Mouse (Mus musculus) adrenal gland, postnatal 14 days (tissue): ENCODE data around the gene Klhdc3. TPM values are rescaled to one million over a fixed set of nuclear protein-coding genes. Genes with fewer than 3 reads are reported as not detected.

Experiments used
- DNase-seq: peaks from one replicate; pipeline ENCODE4 v3.0.0; 2021; ENCODE audit warnings: mixed read lengths
- total RNA-seq: library from RNA; stranded (reverse); gene quantifications from 2 replicates; pipeline ENCODE4 v1.2.3, GENCODE M21; 2021

Klhdc3 gene
- total RNA-seq, 1 experiment from 2014 or later, result 80.0 TPM

- DNase-seq, result no peak
These were observed 56.1 kb downstream of the Klhdc3 start for GRCm38 (mm10) chr17:46624598-46624997.

Other genes starting within 250 kb of the Klhdc3 start
- gene Slc22a7, start 242.5 kb downstream of the Klhdc3 start, total RNA-seq, result 0.49 and 14.3 TPM in 2 replicates
- 0.78 and 1.4 TPM in 2 replicates for gene Ttbk1, start 193.2 kb downstream of the Klhdc3 start, total RNA-seq
- gene Dnph1, start 184.2 kb downstream of the Klhdc3 start, total RNA-seq, result 5.3 and 7.8 TPM in 2 replicates
- gene Cul9, start 134.5 kb downstream of the Klhdc3 start, total RNA-seq, result 17.1 and 20.7 TPM in 2 replicates
- 38.4 and 39.2 TPM in 2 replicates for gene Srf, start 124.7 kb downstream of the Klhdc3 start, total RNA-seq
- 13.8 and 16.0 TPM in 2 replicates for gene Ptk7, start 51.4 kb downstream of the Klhdc3 start, total RNA-seq
- 32.3 and 34.7 TPM in 2 replicates for gene Klc4, start 34.9 kb downstream of the Klhdc3 start, total RNA-seq
- 127 and 134 TPM in 2 replicates for gene Mrpl2, start 34.7 kb downstream of the Klhdc3 start, total RNA-seq
- 45.5 and 52.3 TPM in 2 replicates for gene Cul7, start 30.6 kb downstream of the Klhdc3 start, total RNA-seq
- gene Rrp36, start 6.6 kb downstream of the Klhdc3 start, total RNA-seq, result 23.7 and 25.7 TPM in 2 replicates
- gene Mea1, start 2.1 kb downstream of the Klhdc3 start, total RNA-seq, result 80.5 and 90.2 TPM in 2 replicates
- gene Ppp2r5d, start 24.2 kb upstream of the Klhdc3 start, total RNA-seq, result 47.1 and 49.0 TPM in 2 replicates
- 70.2 and 72.3 TPM in 2 replicates for gene Pex6, start 30.5 kb upstream of the Klhdc3 start, total RNA-seq
- 6.9 and 124 TPM in 2 replicates for gene Gnmt, start 48.3 kb upstream of the Klhdc3 start, total RNA-seq
- gene Cnpy3, start 71.3 kb upstream of the Klhdc3 start, total RNA-seq, result 41.0 and 43.1 TPM in 2 replicates
- 0.33 TPM in 1 of 2 replicates, not detected in the other for gene Ptcra, start 82.8 kb upstream of the Klhdc3 start, total RNA-seq
- gene 2310039H08Rik, start 91.7 kb upstream of the Klhdc3 start, total RNA-seq, result 62.9 and 66.5 TPM in 2 replicates
- 92.0 and 97.4 TPM in 2 replicates for gene Rpl7l1, start 101.8 kb upstream of the Klhdc3 start, total RNA-seq
- 19.4 and 20.1 TPM in 2 replicates for gene Bicral, start 177.6 kb upstream of the Klhdc3 start, total RNA-seq
- 20.6 and 20.7 TPM in 2 replicates for gene Tbcc, start 209.8 kb upstream of the Klhdc3 start, total RNA-seq
- not detected in 2 replicates for gene Prph2, start 229.5 kb upstream of the Klhdc3 start, total RNA-seq